13 mouse cellular contexts compared by ENCODE assay signal in genomic region chr7:115379600-115379999, GRCm38 (mm10).
DNase-seq lines count a peak whose midpoint lies in the region; ATAC-seq and TF ChIP-seq lines count a peak whose summit lies in the region.
"Had no signal": no experiment of that assay in that cellular context is flagged by ENCODE, and none has a peak within 500 bp of the region (broad histone marks: within the 10 kb centered on the region; RNA-seq: fewer than 3 reads in every experiment).

No protein-coding gene starts in this region.

- no peak for TF ChIP-seq CTCF in brain, embryonic 14.5 days (IDR thresholded peaks at IDR 0.05; ENCODE audit: borderline replicate concordance, extremely low read depth, insufficient read depth, insufficient read length)

- no peaks in the 10 kb centered on the region for H3K9me3 ChIP-seq in heart, embryonic 14.5 days (ENCODE audit: control insufficient read depth, low read length)
- H3K9me3 ChIP-seq in embryonic facial prominence, embryonic 12.5 days = no peaks in the 10 kb centered on the region

- TF ChIP-seq POLR2A in brain, embryonic 14.5 days (IDR thresholded peaks at IDR 0.05; ENCODE audit: borderline replicate concordance, extremely low read depth, insufficient read depth, insufficient read length, poor library complexity, severe bottlenecking) = no peak

- H3K4me3 ChIP-seq in heart, embryonic 14.5 days (ENCODE audit: control insufficient read depth in 1 of 2, insufficient read depth in 1 of 2, low read depth in 1 of 2, low read length in 2 of 2) = no peak overlapping the region
- H3K4me3 ChIP-seq in embryonic facial prominence, embryonic 12.5 days = no peak overlapping the region
- H3K4me3 ChIP-seq: erythroblast, embryonic 14.5 days had no signal

- H3K27ac ChIP-seq in heart, embryonic 14.5 days (replicated peaks in 1 of 2; ENCODE audit: control insufficient read depth in 1 of 2, insufficient read depth in 1 of 2, low read depth in 2 of 2, low read length in 2 of 2) = peak overlapping the region in 1 of 2 experiments; percentile 65; a peak in 2 of 4 replicates
- peak overlapping the region; percentile 54; the same call in 1 of the 2 replicates for H3K27ac ChIP-seq in embryonic facial prominence, embryonic 12.5 days

- no peak for DNase-seq in heart, postnatal 14 days
- DNase-seq in kidney, postnatal 4 days = peak; percentile 31 to 32
- no peak for DNase-seq in kidney, adult 18-20 months
- peak; percentile 54 for DNase-seq in brain, embryonic 14.5 days (ENCODE audit: low read depth)
- no peak for DNase-seq in frontal cortex, postnatal 36 days (ENCODE audit: low spot score in 2 of 2)
- DNase-seq in frontal cortex, adult 2 months (ENCODE audit: extremely low spot score in 1 of 2, low spot score in 1 of 2) = no peak
- DNase-seq: kidney, postnatal 36 days; liver; thymus, adult 18-20 months had no signal

- intact Hi-C loops in heart, postnatal 14 days (cut with DNase I) = no loop called here

- 19% methylated on average over 7 of the region's 7 CpGs for WGBS in heart, embryonic 14.5 days
- 27% methylated on average over 7 of the region's 7 CpGs for WGBS in embryonic facial prominence, embryonic 12.5 days

- ATAC-seq in heart, embryonic 14.5 days (ENCODE audit: insufficient number of reproducible peaks, insufficient read depth, low FRiP score, low read depth) = peak; percentile 58; the same call in 1 of the 2 replicates
- ATAC-seq in embryonic facial prominence, embryonic 12.5 days (ENCODE audit: insufficient number of reproducible peaks, insufficient read depth, low FRiP score, low TSS enrichment) = peak; percentile 72; the same call in 1 of the 2 replicates
- ATAC-seq: CD4-positive, CD25-positive, alpha-beta regulatory T cell, adult 4 months had no signal

- no peak overlapping the region for H3K9ac ChIP-seq in heart, embryonic 14.5 days (ENCODE audit: low read length)
- no peak overlapping the region for H3K9ac ChIP-seq in embryonic facial prominence, embryonic 12.5 days

- no peaks in the 10 kb centered on the region for H3K36me3 ChIP-seq in heart, embryonic 14.5 days (ENCODE audit: control insufficient read depth, insufficient read depth, low read length)
- no peaks in the 10 kb centered on the region for H3K36me3 ChIP-seq in embryonic facial prominence, embryonic 12.5 days

- H3K4me2 ChIP-seq in heart, embryonic 14.5 days (ENCODE audit: low read length) = peak overlapping the region; percentile 18; the same call in 1 of the 2 replicates
- H3K4me2 ChIP-seq in embryonic facial prominence, embryonic 12.5 days (replicated peaks) = no peak overlapping the region

- no peaks in the 10 kb centered on the region for H3K27me3 ChIP-seq in heart, embryonic 14.5 days (ENCODE audit: control insufficient read depth, insufficient read depth, low read length)
- peaks cover 11% of the 10 kb centered on the region; the same call in 1 of the 2 replicates for H3K27me3 ChIP-seq in embryonic facial prominence, embryonic 12.5 days

- peaks cover 20 to 30% of the 10 kb centered on the region in 2 experiments for H3K4me1 ChIP-seq in heart, embryonic 14.5 days (ENCODE audit: control insufficient read depth in 2 of 2, insufficient read depth in 2 of 2, low read length in 2 of 2)
- peaks cover 26% of the 10 kb centered on the region for H3K4me1 ChIP-seq in embryonic facial prominence, embryonic 12.5 days

Comparison
In these comparisons a context has a peak if more than half of its experiments do, and no peak if none do; other contexts are left out.
1. DNase-seq: peak in kidney, postnatal 4 days (2 of 2) and brain, embryonic 14.5 days (single experiment); none in heart, postnatal 14 days (0 of 2), kidney, adult 18-20 months (single experiment), frontal cortex, postnatal 36 days (0 of 2) and frontal cortex, adult 2 months (0 of 2).